Mouse (Mus musculus) cerebellum, adult 2 months (tissue): ENCODE data around the gene Wdr61. TPM values are rescaled to one million over a fixed set of nuclear protein-coding genes. Genes with fewer than 3 reads are reported as not detected.

Source experiments
- DNase-seq, 2 experiments: peaks; one replicate each; pipeline ENCODE4 v3.0.0; 2021
- H3K27ac ChIP-seq: fragments of 200-500 bp; 2 replicates; pipeline ENCODE4 v1.5.1; 2012; ENCODE audit warnings: low read length, control low read depth, inconsistent platforms; ENCODE audit not compliant: insufficient read depth
- H3K27me3 ChIP-seq: fragments of 200-500 bp; 2 replicates; pipeline ENCODE4 v1.6.1; 2012; ENCODE audit warnings: inconsistent platforms, mild to moderate bottlenecking, low read length, moderate library complexity; ENCODE audit not compliant: control insufficient read depth, insufficient read depth
- H3K4me1 ChIP-seq: fragments of 200-500 bp; 2 replicates; pipeline ENCODE4 v1.6.1; 2011; ENCODE audit warnings: low read length; ENCODE audit not compliant: control insufficient read depth, insufficient read depth
- H3K4me3 ChIP-seq: fragments of 200-500 bp; replicated peaks from 2 replicates; pipeline ENCODE3; 2011; ENCODE audit warnings: mild to moderate bottlenecking, low read depth, low read length, control low read depth; ENCODE audit not compliant: insufficient read depth
- CTCF ChIP-seq: fragments of 200-500 bp; IDR thresholded peaks from 2 replicates; pipeline ENCODE4 v1.5.1; 2011; ENCODE audit warnings: low read depth, mild to moderate bottlenecking, control low read depth, low read length, moderate library complexity, borderline replicate concordance; ENCODE audit not compliant: insufficient read depth
- POLR2A ChIP-seq: fragments of 200-500 bp; IDR thresholded peaks from 2 replicates; pipeline ENCODE4 v1.6.1; 2011; ENCODE audit warnings: low read length, control low read depth, borderline replicate concordance; ENCODE audit not compliant: insufficient read depth
- WGBS: fragments of 180-500 bp; shearing (Covaris S2); methylation state at CpG from one replicate; pipeline ENCODE4 v1.1.7; 2018; 5-methylcytosine and 5-hydroxymethylcytosine counted together
- polyA plus RNA-seq: library from polyadenylated mRNA; depleted of rRNA; stranded (reverse); fragments of >200 nt; gene quantifications from 2 replicates; pipeline ENCODE4 v1.2.3, GENCODE M21; 2012; rRNA removed

The Wdr61 gene
- 65.3 and 69.6 TPM in 2 replicates for polyA plus RNA-seq

DNA sequence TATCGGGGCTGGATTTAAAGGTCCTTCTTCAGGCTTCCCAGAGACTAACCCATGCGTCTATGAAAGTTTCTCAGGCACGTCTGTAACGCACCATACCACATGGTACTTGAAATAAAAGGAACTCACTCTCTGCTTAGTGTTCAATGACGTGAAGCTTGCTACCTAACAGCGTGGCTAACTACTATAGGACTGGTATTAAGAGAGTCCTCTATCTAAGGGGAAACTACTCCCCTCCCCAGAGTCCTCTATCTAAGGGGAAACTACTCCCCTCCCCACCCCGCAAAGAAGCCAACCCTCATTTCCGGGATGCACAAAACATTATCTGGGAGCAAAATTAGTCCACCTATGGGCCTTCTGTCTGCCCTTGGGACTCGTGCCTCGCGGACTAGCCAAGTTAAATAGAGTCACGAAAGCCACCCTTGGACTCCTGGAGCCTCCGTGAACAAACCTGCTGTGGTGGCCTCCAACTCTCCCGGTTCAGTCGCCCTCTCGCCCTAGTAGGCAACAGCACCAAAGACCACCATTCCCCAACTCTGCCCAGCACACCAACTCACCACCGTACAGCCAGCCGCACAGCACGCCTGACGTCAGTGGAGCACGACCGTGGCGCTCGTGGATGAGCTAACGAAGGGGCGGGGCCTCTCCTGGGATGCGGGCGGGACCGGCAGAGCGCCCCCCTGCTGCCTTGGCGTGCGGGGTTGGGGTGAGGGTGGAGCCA, at the start of gene Wdr61:
Gene Wdr61 (minus strand): TSS at position 599 of the 718 bp plus-strand sequence.
- H3K4me1 ChIP-seq: peaks cover 5% of the 10 kb centered on the region; the same call in 1 of the 2 replicates
- H3K27ac ChIP-seq: peak within 1 kb of the TSS; percentile 38; the same call in 1 of the 2 replicates
- no peaks in the 10 kb centered on the region for H3K27me3 ChIP-seq
- DNase-seq: peak; percentile 96 to 98
- 1% methylated on average over 32 of the region's 32 CpGs for WGBS
- TF ChIP-seq CTCF (0 out of 2 replicates have a peak, but pooled peaks have one; percentile 2), POLR2A (peak; percentile 97)
- H3K4me3 ChIP-seq: peak within 1 kb of the TSS; percentile 85

GRCm38 (mm10) chr9:54784003-54784402, 49.7 kb upstream of the Wdr61 start:
- TF ChIP-seq POLR2A: no peak
- TF ChIP-seq CTCF: no peak
- WGBS: 76% methylated on average over 3 of the region's 3 CpGs
- Histone ChIP-seq H3K27me3 (no peaks in the 10 kb centered on the region), H3K4me1 (no peaks in the 10 kb centered on the region), H3K4me3 (no peak overlapping the region), H3K27ac (no peak overlapping the region)
- DNase-seq: no peak

DNA sequence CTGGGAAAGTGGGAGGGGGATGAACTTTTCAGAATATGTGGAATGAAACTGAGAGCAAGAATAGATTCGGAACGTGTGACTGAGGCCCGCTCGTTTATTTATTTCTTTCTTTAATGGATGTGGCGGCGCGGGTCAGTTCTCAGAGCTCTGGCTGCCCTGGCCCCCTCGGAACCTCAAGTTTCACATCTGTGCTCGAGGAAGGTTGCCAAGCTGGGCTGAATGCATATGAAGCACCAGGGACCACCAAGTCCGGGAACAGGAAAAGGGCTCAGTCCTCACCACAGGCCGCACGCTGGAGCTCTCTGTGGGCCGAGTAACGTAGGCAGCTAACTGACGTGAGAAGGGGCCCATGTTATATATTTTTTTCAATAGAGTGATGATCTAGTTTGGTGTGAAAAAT, 48.2 kb upstream of the Wdr61 start:
- TF ChIP-seq CTCF: no peak
- TF ChIP-seq POLR2A: no peak
- H3K4me3 ChIP-seq: no peak overlapping the region
- no peak for DNase-seq
- H3K27me3 ChIP-seq: no peaks in the 10 kb centered on the region
- H3K4me1 ChIP-seq: no peaks in the 10 kb centered on the region
- 51% methylated on average over 15 of the region's 15 CpGs for WGBS
- no peak overlapping the region for H3K27ac ChIP-seq

DNA sequence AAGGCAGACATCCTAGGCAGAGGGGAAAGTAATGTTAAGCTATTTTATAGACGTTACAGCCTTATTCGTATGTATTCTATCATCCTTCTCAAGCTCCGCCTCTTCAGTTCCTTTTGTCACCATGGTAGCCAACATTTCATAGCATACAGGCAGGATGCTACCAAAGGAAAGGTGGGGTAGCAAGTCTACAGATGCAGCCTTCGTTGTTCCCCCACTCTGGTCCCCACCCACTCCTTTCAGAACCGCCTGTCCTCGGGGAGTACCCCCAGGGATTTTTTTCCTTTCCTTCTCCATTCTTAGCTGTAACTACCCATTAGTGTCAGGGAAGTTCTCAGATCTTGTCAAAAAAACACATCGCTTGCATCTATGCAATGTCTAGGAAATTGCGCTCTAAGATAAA, 45.0 kb upstream of the Wdr61 start:
- WGBS: 83% methylated on average over 8 of the region's 8 CpGs
- TF ChIP-seq CTCF (no peak), POLR2A (no peak)
- Histone ChIP-seq H3K4me3 (no peak overlapping the region), H3K27me3 (no peaks in the 10 kb centered on the region), H3K27ac (no peak overlapping the region), H3K4me1 (no peaks in the 10 kb centered on the region)
- no peak for DNase-seq

DNA sequence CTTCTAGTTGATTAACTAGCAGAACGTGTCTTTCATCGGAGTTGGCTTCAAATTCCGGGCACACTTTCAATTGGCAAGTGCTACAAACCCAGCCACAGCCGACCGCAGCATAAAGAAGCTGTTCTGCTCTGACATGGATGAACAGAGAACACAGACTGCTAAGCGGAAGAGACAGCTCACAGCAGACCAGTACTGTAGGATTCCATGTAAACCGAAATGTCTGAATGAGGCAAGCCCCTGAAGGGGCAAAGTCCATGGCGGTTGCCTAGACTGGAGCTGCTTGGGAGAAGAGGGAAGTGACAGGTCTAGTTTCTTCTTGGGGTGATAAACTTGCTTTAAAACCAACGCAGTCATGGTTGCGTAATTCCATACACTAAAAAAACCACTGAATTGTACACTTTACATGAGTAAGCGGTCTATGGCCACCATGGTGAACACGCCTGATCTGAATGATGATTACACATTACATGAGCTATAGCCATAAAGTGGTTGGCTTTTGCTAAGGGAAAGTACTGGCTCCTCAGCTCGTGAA, 42.2 kb upstream of the Wdr61 start:
- Histone ChIP-seq H3K4me3 (no peak overlapping the region), H3K27me3 (no peaks in the 10 kb centered on the region), H3K27ac (no peak overlapping the region), H3K4me1 (no peaks in the 10 kb centered on the region)
- DNase-seq: no peak
- 32% methylated on average over 13 of the region's 13 CpGs for WGBS
- TF ChIP-seq CTCF (no peak), POLR2A (no peak)

DNA sequence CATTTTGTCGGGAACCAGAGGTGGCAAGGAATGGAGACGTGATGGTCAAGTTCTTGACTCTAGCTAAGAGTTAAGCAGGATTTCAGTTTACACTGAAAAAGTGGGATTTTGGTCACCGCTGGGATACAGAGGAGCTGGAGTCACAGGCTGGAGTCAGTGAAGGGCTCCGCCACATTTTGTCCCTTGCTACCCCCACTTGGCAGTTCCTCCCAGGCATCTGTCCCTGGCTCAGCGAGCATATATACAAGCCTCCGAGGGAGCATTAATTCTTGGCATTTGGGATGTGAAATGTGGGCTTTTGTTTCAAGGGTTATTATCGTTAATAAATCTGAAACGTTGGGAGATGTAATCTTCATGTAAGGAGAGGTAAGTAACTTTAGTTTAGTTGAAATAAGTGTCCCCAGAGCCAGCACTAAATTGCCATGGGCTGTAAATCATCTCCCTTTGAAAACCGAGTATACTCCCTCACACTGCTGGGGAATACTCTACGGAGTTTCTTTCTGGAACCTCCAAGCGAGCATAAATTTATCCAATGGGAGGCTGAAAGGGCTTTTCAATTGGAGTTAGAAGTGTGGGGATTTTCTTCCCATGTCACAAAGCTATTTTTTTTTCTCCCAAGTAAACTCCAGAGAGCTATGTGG, 35.9 kb upstream of the Wdr61 start:
- no peak for DNase-seq
- WGBS: 20% methylated on average over 11 of the region's 11 CpGs

GRCm38 (mm10) chr9:54765336-54766085, 31.2 kb upstream of the Wdr61 start:
- Histone ChIP-seq H3K27me3 (peaks cover 1% of the 10 kb centered on the region; the same call in 1 of the 2 replicates), H3K4me1 (0 out of 2 replicates have a peak, but pooled peaks cover 3% of the 10 kb centered on the region), H3K27ac (no peak overlapping the region), H3K4me3 (no peak overlapping the region)
- TF ChIP-seq CTCF (no peak), POLR2A (no peak)
- 1% methylated on average over 41 of the region's 41 CpGs for WGBS
- DNase-seq: no peak

More for the DNA sequence above, 35.9 kb upstream of the Wdr61 start:
- no peak for TF ChIP-seq CTCF
- TF ChIP-seq POLR2A: no peak
- no peaks in the 10 kb centered on the region for H3K4me1 ChIP-seq
- no peak overlapping the region for H3K27ac ChIP-seq
- H3K27me3 ChIP-seq: peaks cover 1% of the 10 kb centered on the region; the same call in 1 of the 2 replicates
- H3K4me3 ChIP-seq: no peak overlapping the region
